Comparison of ENCODE assay signal across 7 mouse cellular contexts in genomic region chr1:143739361-143740350, GRCm38 (mm10). TPM values are rescaled to one million over a fixed set of nuclear protein-coding genes. Genes with fewer than 3 reads are reported as not detected.
DNase-seq lines count a peak whose midpoint lies in the region; ATAC-seq and TF ChIP-seq lines count a peak whose summit lies in the region.

No protein-coding gene starts in this region.

- H3K4me1 ChIP-seq in embryonic facial prominence, embryonic 10.5 days: peaks cover 7% of the 10 kb centered on the region; the same call in 1 of the 2 replicates
- no peaks in the 10 kb centered on the region for H3K4me1 ChIP-seq in intestine, postnatal 0 days (replicated peaks; ENCODE audit: control insufficient read depth, insufficient read depth, low read length)
- peaks cover 17% of the 10 kb centered on the region for H3K4me1 ChIP-seq in midbrain, embryonic 12.5 days
- H3K4me1 ChIP-seq in small intestine, adult 2 months (ENCODE audit: control insufficient read depth, insufficient read depth, insufficient read length, low read length): peaks cover 2% of the 10 kb centered on the region; the same call in 1 of the 2 replicates

- intact Hi-C loops in left cerebral cortex, postnatal 4 days (cut with DNase I): no loop called here

- H3K4me3 ChIP-seq in embryonic facial prominence, embryonic 10.5 days: peak overlapping the region; percentile 84
- H3K4me3 ChIP-seq in intestine, postnatal 0 days (ENCODE audit: low read depth, low read length): peak overlapping the region; percentile 88
- H3K4me3 ChIP-seq in midbrain, embryonic 12.5 days: peak overlapping the region; percentile 69
- peak overlapping the region; percentile 94 for H3K4me3 ChIP-seq in small intestine, adult 2 months (ENCODE audit: low read depth, low read length)

- no peaks in the 10 kb centered on the region for H3K9me3 ChIP-seq in embryonic facial prominence, embryonic 10.5 days
- H3K9me3 ChIP-seq in intestine, postnatal 0 days (ENCODE audit: control insufficient read depth): no peaks in the 10 kb centered on the region
- no peaks in the 10 kb centered on the region for H3K9me3 ChIP-seq in midbrain, embryonic 12.5 days

- peaks cover 24% of the 10 kb centered on the region for H3K36me3 ChIP-seq in embryonic facial prominence, embryonic 10.5 days (replicated peaks)
- peaks cover 11% of the 10 kb centered on the region for H3K36me3 ChIP-seq in intestine, postnatal 0 days (ENCODE audit: control insufficient read depth, insufficient read depth)
- peaks cover 23% of the 10 kb centered on the region for H3K36me3 ChIP-seq in midbrain, embryonic 12.5 days
- H3K36me3 ChIP-seq in small intestine, adult 2 months (ENCODE audit: control insufficient read depth, insufficient read depth, low read length): peaks cover 9% of the 10 kb centered on the region

- H3K4me2 ChIP-seq in intestine, postnatal 0 days (replicated peaks; ENCODE audit: low read depth): peak overlapping the region; percentile 78
- H3K4me2 ChIP-seq in midbrain, embryonic 12.5 days (replicated peaks): peak overlapping the region; percentile 76

- peak overlapping the region; percentile 93 for H3K27ac ChIP-seq in embryonic facial prominence, embryonic 10.5 days (replicated peaks)
- peak overlapping the region; percentile 84 for H3K27ac ChIP-seq in intestine, postnatal 0 days (ENCODE audit: low read depth, low read length)
- H3K27ac ChIP-seq in midbrain, embryonic 12.5 days (replicated peaks): peak overlapping the region; percentile 82
- peak overlapping the region; percentile 64 for H3K27ac ChIP-seq in small intestine, adult 2 months (ENCODE audit: insufficient read depth, low read depth, low read length)

- WGBS in embryonic facial prominence, embryonic 10.5 days: under 1% methylated on average over 71 of the region's 71 CpGs
- WGBS in intestine, postnatal 0 days: under 1% methylated on average over 71 of the region's 71 CpGs
- under 1% methylated on average over 71 of the region's 71 CpGs for WGBS in midbrain, embryonic 12.5 days
- under 1% methylated on average over 71 of the region's 71 CpGs for WGBS in small intestine, adult 2 months

- H3K27me3 ChIP-seq in embryonic facial prominence, embryonic 10.5 days (replicated peaks; ENCODE audit: low read depth, poor library complexity, severe bottlenecking): 0 out of 2 replicates have a peak, but pooled peaks cover 4% of the 10 kb centered on the region
- H3K27me3 ChIP-seq in intestine, postnatal 0 days (replicated peaks; ENCODE audit: control insufficient read depth, insufficient read depth, low read length): no peaks in the 10 kb centered on the region
- H3K27me3 ChIP-seq in midbrain, embryonic 12.5 days: no peaks in the 10 kb centered on the region
- H3K27me3 ChIP-seq in small intestine, adult 2 months (ENCODE audit: control insufficient read depth, insufficient read depth, low read length): no peaks in the 10 kb centered on the region

- H3K9ac ChIP-seq in intestine, postnatal 0 days (ENCODE audit: low read depth, low read length): peak overlapping the region; percentile 62
- H3K9ac ChIP-seq in midbrain, embryonic 12.5 days (replicated peaks): peak overlapping the region; percentile 91

- ATAC-seq in intestine, postnatal 0 days: peak; percentile 95
- ATAC-seq in midbrain, embryonic 12.5 days (ENCODE audit: low FRiP score, low read depth): peak; percentile 94

- DNase-seq in adrenal gland, postnatal 10 days: peak; percentile 91
- DNase-seq in embryonic facial prominence, embryonic 10.5 days (ENCODE audit: low spot score): peak; percentile 90
- DNase-seq in gonadal fat pad, adult 2 months (ENCODE audit: low read depth): peak; percentile 71
- peak; percentile 87 for DNase-seq in left cerebral cortex, postnatal 4 days

- TF ChIP-seq POLR2A in small intestine, adult 2 months (IDR thresholded peaks at IDR 0.05; ENCODE audit: low read depth, low read length): peak; percentile 15; the same call in 1 of the 2 replicates

- no peak for TF ChIP-seq CTCF in intestine, postnatal 0 days (IDR thresholded peaks at IDR 0.05; ENCODE audit: low read depth)
- peak; percentile 21; the same call in 1 of the 2 replicates for TF ChIP-seq CTCF in small intestine, adult 2 months (IDR thresholded peaks at IDR 0.05; ENCODE audit: extremely low read depth, insufficient read length, insufficient replicate concordance, low read depth, low read length)

RNA-seq across cellular contexts. Expression of gene Glrx2, which starts 23.5 kb away (rescaled TPM):
- total RNA-seq in adrenal gland, postnatal 10 days (2021): 10 to 100 TPM; 84.8 to 84.9 TPM
- polyA plus RNA-seq in embryonic facial prominence, embryonic 10.5 days (2016; fragmentation: Nextera tagmentation; extraction: Ambion mirVana): 79.3 and 79.7 TPM in 2 replicates
- polyA plus RNA-seq in gonadal fat pad, adult 2 months (2012; rRNA removed): 16.6 and 18.1 TPM in 2 replicates
- 103 and 104 TPM in 2 replicates for polyA plus RNA-seq in intestine, postnatal 0 days (2015; fragmentation: Nextera tagmentation; extraction: Ambion mirVana)
- total RNA-seq in left cerebral cortex, postnatal 4 days (2021): 100 to 1,000 TPM in 1 of 2 experiments, 10 to 100 TPM in 1; 93.4 to 104 TPM
- polyA plus RNA-seq in midbrain, embryonic 12.5 days (2016; fragmentation: Nextera tagmentation; extraction: Ambion mirVana): 111 and 125 TPM in 2 replicates
- polyA plus RNA-seq in small intestine, adult 2 months (2012; rRNA removed): 4.7 and 14.8 TPM in 2 replicates

RNA-seq across cellular contexts. Expression of gene Cdc73, which starts 37.0 kb away (rescaled TPM):
- 10 to 100 TPM; 66.4 to 74.2 TPM for total RNA-seq in adrenal gland, postnatal 10 days (2021)
- polyA plus RNA-seq in embryonic facial prominence, embryonic 10.5 days (2016; fragmentation: Nextera tagmentation; extraction: Ambion mirVana): 29.0 and 32.8 TPM in 2 replicates
- polyA plus RNA-seq in gonadal fat pad, adult 2 months (2012; rRNA removed): 3.8 and 4.9 TPM in 2 replicates
- polyA plus RNA-seq in intestine, postnatal 0 days (2015; fragmentation: Nextera tagmentation; extraction: Ambion mirVana): 12.6 and 14.3 TPM in 2 replicates
- total RNA-seq in left cerebral cortex, postnatal 4 days (2021): 10 to 100 TPM; 50.4 to 58.1 TPM
- polyA plus RNA-seq in midbrain, embryonic 12.5 days (2016; fragmentation: Nextera tagmentation; extraction: Ambion mirVana): 42.1 and 43.7 TPM in 2 replicates
- polyA plus RNA-seq in small intestine, adult 2 months (2012; rRNA removed): 0.18 and 0.44 TPM in 2 replicates

RNA-seq across cellular contexts. Expression of gene Trove2, which starts 37.2 kb away (rescaled TPM):
- total RNA-seq in adrenal gland, postnatal 10 days (2021): 10 to 100 TPM in 1 of 2 experiments, 1 to 10 TPM in 1; 8.3 to 10.4 TPM
- 29.6 and 31.6 TPM in 2 replicates for polyA plus RNA-seq in embryonic facial prominence, embryonic 10.5 days (2016; fragmentation: Nextera tagmentation; extraction: Ambion mirVana)
- polyA plus RNA-seq in gonadal fat pad, adult 2 months (2012; rRNA removed): 2.1 and 2.8 TPM in 2 replicates
- polyA plus RNA-seq in intestine, postnatal 0 days (2015; fragmentation: Nextera tagmentation; extraction: Ambion mirVana): 3.4 and 3.9 TPM in 2 replicates
- total RNA-seq in left cerebral cortex, postnatal 4 days (2021): 10 to 100 TPM; 41.9 to 47.0 TPM
- polyA plus RNA-seq in midbrain, embryonic 12.5 days (2016; fragmentation: Nextera tagmentation; extraction: Ambion mirVana): 52.6 and 58.0 TPM in 2 replicates
- 0.08 and 0.13 TPM in 2 replicates for polyA plus RNA-seq in small intestine, adult 2 months (2012; rRNA removed)

RNA-seq across cellular contexts. Expression of gene Uchl5, which starts 37.4 kb away (rescaled TPM):
- total RNA-seq in adrenal gland, postnatal 10 days (2021): 10 to 100 TPM; 26.6 to 30.3 TPM
- 118 and 122 TPM in 2 replicates for polyA plus RNA-seq in embryonic facial prominence, embryonic 10.5 days (2016; fragmentation: Nextera tagmentation; extraction: Ambion mirVana)
- polyA plus RNA-seq in gonadal fat pad, adult 2 months (2012; rRNA removed): 2.4 and 4.5 TPM in 2 replicates
- 65.7 and 68.0 TPM in 2 replicates for polyA plus RNA-seq in intestine, postnatal 0 days (2015; fragmentation: Nextera tagmentation; extraction: Ambion mirVana)
- total RNA-seq in left cerebral cortex, postnatal 4 days (2021): 10 to 100 TPM; 26.0 to 28.2 TPM
- polyA plus RNA-seq in midbrain, embryonic 12.5 days (2016; fragmentation: Nextera tagmentation; extraction: Ambion mirVana): 78.7 and 79.9 TPM in 2 replicates
- 0.25 and 2.9 TPM in 2 replicates for polyA plus RNA-seq in small intestine, adult 2 months (2012; rRNA removed)

Comparison
In these comparisons a context has a peak if more than half of its experiments do, and no peak if none do; other contexts are left out.
1. Peak in every context shown above with its lines: DNase-seq, ATAC-seq, H3K4me3 ChIP-seq and H3K27ac ChIP-seq.